Mouse (Mus musculus) large intestine, adult 2 months (tissue): ENCODE results near the gene 4932438H23Rik. TPM values are rescaled to one million over a fixed set of nuclear protein-coding genes. Genes with fewer than 3 reads are reported as not detected.

ENCODE experiments used
- DNase-seq: peaks from one replicate; pipeline ENCODE4 v3.0.0-alpha.2; 2012; ENCODE audit warnings: low read depth, low spot score
- WGBS: fragments of 180-500 bp; shearing (Covaris S2); methylation state at CpG from one replicate; pipeline ENCODE4 v1.1.7; 2018; 5-methylcytosine and 5-hydroxymethylcytosine counted together
- polyA plus RNA-seq: library from polyadenylated mRNA; depleted of rRNA; stranded (reverse); fragments of >200 nt; gene quantifications from 2 replicates; pipeline ENCODE4 v1.2.3, GENCODE M21; 2012; rRNA removed

The 4932438H23Rik gene
- polyA plus RNA-seq, 1 experiment, result 1.7 TPM

DNA sequence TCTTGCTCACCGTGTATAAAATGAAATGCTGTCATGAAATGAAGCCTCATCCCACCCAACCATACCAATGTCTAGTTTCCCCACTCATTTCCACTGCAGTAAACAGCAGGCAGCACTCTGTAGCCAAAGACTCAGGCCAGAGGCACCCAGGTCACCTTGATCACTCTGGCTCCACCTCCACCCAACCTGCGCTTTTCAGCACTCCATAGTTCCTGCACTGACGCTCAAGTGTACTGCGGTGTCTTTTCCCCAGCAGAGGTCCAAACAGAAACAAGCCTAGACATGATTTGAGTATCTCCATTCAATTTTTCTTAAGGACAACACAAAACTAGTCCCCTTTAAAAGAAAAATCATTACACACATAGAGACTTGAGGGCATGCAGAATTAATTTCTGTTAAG, 75.4 kb downstream of the 4932438H23Rik start:
- 95% methylated on average over 4 of the region's 4 CpGs for WGBS
- DNase-seq, result no peak

DNA sequence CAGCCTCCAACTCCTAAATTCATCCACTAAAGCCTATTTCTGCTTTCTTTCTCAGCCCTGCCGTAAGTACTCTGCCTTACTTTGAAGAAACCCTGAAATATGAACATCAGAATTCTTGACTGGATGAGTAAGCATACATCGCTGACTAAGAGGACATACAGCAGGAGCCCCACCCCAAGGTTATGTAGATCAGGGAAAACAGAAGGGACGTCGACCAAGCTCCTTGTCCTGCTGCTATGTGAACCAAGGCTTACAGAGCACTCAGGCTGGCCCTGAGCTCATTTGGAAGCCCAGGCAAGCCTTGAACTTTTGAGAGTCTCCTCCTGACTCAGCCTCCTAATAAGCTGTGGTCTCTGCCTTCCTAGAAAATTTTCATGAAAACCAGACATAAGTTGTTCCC, 79.2 kb downstream of the 4932438H23Rik start:
- 75% methylated on average over 4 of the region's 4 CpGs for WGBS
- DNase-seq, result no peak

DNA sequence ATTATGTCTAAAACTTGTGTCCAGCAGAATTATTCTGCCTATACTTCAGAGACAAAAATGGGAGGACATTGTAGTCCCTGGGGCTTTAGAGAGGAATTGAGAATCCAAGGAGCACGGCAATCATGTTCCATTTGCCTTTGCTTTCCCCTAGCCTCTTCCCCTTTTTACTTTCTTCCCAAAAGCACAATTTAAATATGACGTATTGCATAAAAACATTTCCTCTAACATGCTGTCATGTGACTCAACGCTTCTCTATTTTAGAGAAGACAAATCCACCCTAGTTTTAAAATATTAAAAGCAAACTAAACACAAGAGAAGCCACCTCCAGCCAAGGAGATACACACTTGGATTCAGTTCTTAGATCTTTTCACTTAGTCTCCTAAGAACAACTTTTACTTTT, 83.1 kb downstream of the 4932438H23Rik start:
- DNase-seq, result no peak
- WGBS, result 5% methylated on average over 3 of the region's 3 CpGs

- under 1% methylated on average over 62 of the region's 66 CpGs for WGBS
- DNase-seq, result no peak
Observed at GRCm38 (mm10) chr16:91011021-91011683, 83.8 kb downstream of the 4932438H23Rik start, which contains the start of gene Synj1. Synj1 (minus strand) TSS chr16:91011308.

- WGBS, result under 1% methylated on average over 42 of the region's 42 CpGs
- no peak for DNase-seq
Observed at GRCm38 (mm10) chr16:91010581-91011020, 84.3 kb downstream of the 4932438H23Rik start.

- WGBS, result 1% methylated on average over 19 of the region's 19 CpGs
- DNase-seq, result no peak
Observed at GRCm38 (mm10) chr16:91009942-91010529, 84.9 kb downstream of the 4932438H23Rik start.

DNA sequence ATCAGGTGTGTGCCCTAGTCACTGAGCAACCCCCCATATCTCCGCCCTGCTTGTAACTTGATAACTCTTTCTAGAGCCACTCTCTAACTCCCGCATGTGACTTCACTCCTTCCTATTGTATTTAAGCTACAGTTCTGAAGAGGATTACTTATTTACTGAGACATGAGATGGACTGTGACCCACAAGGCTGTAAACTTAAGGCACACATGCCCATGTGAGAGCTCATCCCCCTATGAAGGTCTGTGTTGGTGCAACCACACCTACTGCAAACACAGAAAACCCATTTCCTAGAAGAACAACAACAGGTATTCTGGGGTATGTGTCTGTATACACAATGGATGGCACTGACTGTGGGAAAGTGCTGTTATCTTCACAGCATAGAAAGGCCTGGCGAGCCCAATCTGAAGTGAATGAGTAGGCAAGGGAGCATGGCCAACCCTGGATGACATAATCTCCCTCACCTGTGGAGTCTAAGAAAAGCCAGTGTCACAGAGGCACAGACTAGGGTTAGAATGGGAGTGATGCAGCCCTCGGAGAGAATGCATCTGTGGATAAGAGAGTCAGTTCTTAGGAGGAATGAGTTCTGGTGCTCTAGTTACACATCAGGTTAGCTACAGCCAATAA, 89.9 kb downstream of the 4932438H23Rik start:
- 38% methylated on average over 4 of the region's 4 CpGs for WGBS
- DNase-seq, result no peak

Other genes starting within 250 kb of the 4932438H23Rik start
- gene Cfap298, start 160.0 kb downstream of the 4932438H23Rik start, polyA plus RNA-seq, result 8.0 and 9.4 TPM in 2 replicates
- 15.6 and 28.6 TPM in 2 replicates for gene Synj1, start 83.8 kb downstream of the 4932438H23Rik start, polyA plus RNA-seq
- 10.1 and 20.8 TPM in 2 replicates for gene Paxbp1, start 50.6 kb downstream of the 4932438H23Rik start, polyA plus RNA-seq
- not detected in 2 replicates for gene Olig2, start 130.3 kb upstream of the 4932438H23Rik start, polyA plus RNA-seq
- gene Olig1, start 174.7 kb upstream of the 4932438H23Rik start, polyA plus RNA-seq, result 0.04 TPM in 2 replicates